Mouse (Mus musculus) embryonic facial prominence, embryonic 15.5 days (tissue): ENCODE results near the gene Iqgap3. TPM values are rescaled to one million over a fixed set of nuclear protein-coding genes. Genes with fewer than 3 reads are reported as not detected.

Experiments used
- ATAC-seq: fragments of 200-750 bp; cut with Nextera tagmentation; 2 replicates; pipeline ENCODE4 v1.8.0; 2017; ENCODE audit warnings: low read depth, moderate TSS enrichment; ENCODE audit not compliant: insufficient number of reproducible peaks, low FRiP score, low TSS enrichment
- H3K27ac ChIP-seq: fragments of 300-500 bp; sonication (generic); replicated peaks from 2 replicates; pipeline ENCODE4 v1.5.1; 2015; ENCODE audit warnings: mild to moderate bottlenecking, inconsistent platforms
- H3K27me3 ChIP-seq: fragments of 300-500 bp; sonication (generic); 2 replicates; pipeline ENCODE4 v1.6.1; 2015; ENCODE audit warnings: inconsistent platforms
- H3K36me3 ChIP-seq: fragments of 300-500 bp; sonication (generic); 2 replicates; pipeline ENCODE4 v1.6.1; 2015; ENCODE audit warnings: mild to moderate bottlenecking, inconsistent platforms
- H3K4me1 ChIP-seq: fragments of 300-500 bp; sonication (generic); 2 replicates; pipeline ENCODE4 v1.6.1; 2015; ENCODE audit warnings: inconsistent platforms
- H3K4me2 ChIP-seq: fragments of 300-500 bp; sonication (generic); replicated peaks from 2 replicates; pipeline ENCODE4 v1.6.1; 2015; ENCODE audit warnings: mild to moderate bottlenecking, inconsistent platforms
- H3K4me3 ChIP-seq: fragments of 300-500 bp; sonication (generic); replicated peaks from 2 replicates; pipeline ENCODE4 v1.5.1; 2015; ENCODE audit warnings: mild to moderate bottlenecking, inconsistent platforms
- H3K9ac ChIP-seq: fragments of 300-500 bp; sonication (generic); 2 replicates; pipeline ENCODE4 v1.6.1; 2015; ENCODE audit warnings: inconsistent platforms
- H3K9me3 ChIP-seq: fragments of 300-500 bp; sonication (generic); replicated peaks from 2 replicates; pipeline ENCODE4 v1.6.1; 2016; ENCODE audit warnings: inconsistent platforms
- WGBS: fragments of 180-500 bp; shearing (Covaris S2); methylation state at CpG from one replicate; pipeline ENCODE4 v1.1.7; 2015; 5-methylcytosine and 5-hydroxymethylcytosine counted together
- polyA plus RNA-seq: library from polyadenylated mRNA; unstranded; fragments of >200 nt; fragmentation: Nextera tagmentation; extraction: Ambion mirVana; gene quantifications from 2 replicates; pipeline ENCODE4 v1.2.1, GENCODE M21; 2015

Iqgap3 gene
- polyA plus RNA-seq, 1 experiment from 2014 or later = 16.8 TPM

GRCm38 (mm10) chr3:88166056-88166455 is 84.3 kb downstream of the Iqgap3 start:
- WGBS = 89% methylated on average over 5 of the region's 5 CpGs

GRCm38 (mm10) chr3:88170361-88170760 is 88.6 kb downstream of the Iqgap3 start:
- no peaks in the 10 kb centered on the region for H3K4me1 ChIP-seq
- no peak for ATAC-seq
- 91% methylated on average over 5 of the region's 5 CpGs for WGBS
- no peak overlapping the region for H3K4me2 ChIP-seq
- peaks cover 75% of the 10 kb centered on the region for H3K36me3 ChIP-seq
- no peak overlapping the region for H3K9ac ChIP-seq
- H3K9me3 ChIP-seq = no peaks in the 10 kb centered on the region
- no peak overlapping the region for H3K4me3 ChIP-seq
- H3K27ac ChIP-seq = no peak overlapping the region
- no peaks in the 10 kb centered on the region for H3K27me3 ChIP-seq

More at GRCm38 (mm10) chr3:88166056-88166455, 84.3 kb downstream of the Iqgap3 start:
- Histone ChIP-seq H3K27me3 (no peaks in the 10 kb centered on the region), H3K4me3 (no peak overlapping the region), H3K4me2 (no peak overlapping the region), H3K4me1 (no peaks in the 10 kb centered on the region), H3K9ac (no peak overlapping the region), H3K9me3 (no peaks in the 10 kb centered on the region), H3K27ac (no peak overlapping the region), H3K36me3 (peaks cover 96% of the 10 kb centered on the region)
- no peak for ATAC-seq

Other genes with a start within 250 kb of the Iqgap3 start
- gene Sh2d2a, start 235.2 kb upstream of the Iqgap3 start, polyA plus RNA-seq = 0.07 and 0.12 TPM in 2 replicates
- 16.4 and 16.5 TPM in 2 replicates for gene Prcc, start 196.4 kb upstream of the Iqgap3 start, polyA plus RNA-seq
- 240 and 246 TPM in 2 replicates for gene Hdgf, start 175.7 kb upstream of the Iqgap3 start, polyA plus RNA-seq
- gene Mrpl24, start 162.5 kb upstream of the Iqgap3 start, polyA plus RNA-seq = 75.4 and 78.9 TPM in 2 replicates
- 54.5 and 56.2 TPM in 2 replicates for gene Isg20l2, start 151.7 kb upstream of the Iqgap3 start, polyA plus RNA-seq
- gene Rrnad1, start 151.3 kb upstream of the Iqgap3 start, polyA plus RNA-seq = 19.8 and 22.4 TPM in 2 replicates
- gene Crabp2, start 133.3 kb upstream of the Iqgap3 start, polyA plus RNA-seq = 200 and 206 TPM in 2 replicates
- gene Nes, start 110.9 kb upstream of the Iqgap3 start, polyA plus RNA-seq = 41.9 and 57.3 TPM in 2 replicates
- gene Bcan, start 81.7 kb upstream of the Iqgap3 start, polyA plus RNA-seq = 0.38 and 0.61 TPM in 2 replicates
- gene Hapln2, start 54.4 kb upstream of the Iqgap3 start, polyA plus RNA-seq = 0.31 and 0.35 TPM in 2 replicates
- gene Gpatch4, start 38.9 kb upstream of the Iqgap3 start, polyA plus RNA-seq = 28.5 and 35.8 TPM in 2 replicates
- gene Naxe, start 23.5 kb upstream of the Iqgap3 start, polyA plus RNA-seq = 196 and 197 TPM in 2 replicates
- 0.35 and 0.52 TPM in 2 replicates for gene Ttc24, start 3.7 kb upstream of the Iqgap3 start, polyA plus RNA-seq
- 31.0 and 31.1 TPM in 2 replicates for gene Mef2d, start 60.4 kb downstream of the Iqgap3 start, polyA plus RNA-seq
- 15.8 and 20.1 TPM in 2 replicates for gene Rhbg, start 172.7 kb downstream of the Iqgap3 start, polyA plus RNA-seq
- 0.60 and 2.2 TPM in 2 replicates for gene Gm38392, start 205.2 kb downstream of the Iqgap3 start, polyA plus RNA-seq
- gene Tsacc, start 215.0 kb downstream of the Iqgap3 start, polyA plus RNA-seq = 14.3 and 16.3 TPM in 2 replicates
- gene Cct3, start 215.1 kb downstream of the Iqgap3 start, polyA plus RNA-seq = 443 TPM in 2 replicates
- 212 and 214 TPM in 2 replicates for gene Glmp, start 243.1 kb downstream of the Iqgap3 start, polyA plus RNA-seq